Mouse (Mus musculus): ENCODE measurements at regions not wholly inside any gene's neighbourhood (a gene's known extent, or its start where the extent isn't known, plus 50 kb on each side); places are given as distances from the start of the nearest gene placed in this dataset.
"Not testable (repeated sequence)": the region's sequence is repeated elsewhere in the genome, so short reads cannot be mapped to it uniquely, and the experiment has no call there.

GRCm38 (mm10) chr10:7390239-7391091 lies 83.0 kb downstream of the Ulbp1 start:
- no peaks in the 10 kb centered on the region for H3K9me3 ChIP-seq (ENCODE audit: control insufficient read depth, low read length)
- no peak overlapping the region for H3K27ac ChIP-seq (ENCODE audit: low read length)
- H3K36me3 ChIP-seq (ENCODE audit: control insufficient read depth, insufficient read depth, low read length), result no peaks in the 10 kb centered on the region
- ATAC-seq, result peak; percentile 75
- H3K4me3 ChIP-seq (ENCODE audit: low read length), result peak overlapping the region; percentile 65
- peak overlapping the region; percentile 63 for H3K9ac ChIP-seq (ENCODE audit: low read depth, low read length)
- peaks cover 5% of the 10 kb centered on the region for H3K4me1 ChIP-seq (ENCODE audit: control insufficient read depth, insufficient read depth, low read length)
- peak overlapping the region; percentile 99 for H3K4me2 ChIP-seq (ENCODE audit: low read depth, low read length)
- 7% methylated on average over 48 of the region's 49 CpGs for WGBS
- peaks cover 24% of the 10 kb centered on the region for H3K27me3 ChIP-seq (replicated peaks; ENCODE audit: control insufficient read depth, insufficient read depth, low read length)

GRCm38 (mm10) chr10:7358791-7359190 lies 114.6 kb downstream of the Ulbp1 start:
- not testable (repeated sequence) for H3K4me1 ChIP-seq (ENCODE audit: control insufficient read depth, insufficient read depth, low read length); H3K27ac ChIP-seq (ENCODE audit: low read length); H3K27me3 ChIP-seq (replicated peaks; ENCODE audit: control insufficient read depth, insufficient read depth, low read length); H3K9ac ChIP-seq (ENCODE audit: low read depth, low read length); H3K4me2 ChIP-seq (ENCODE audit: low read depth, low read length); H3K9me3 ChIP-seq (ENCODE audit: control insufficient read depth, low read length); H3K4me3 ChIP-seq (ENCODE audit: low read length); H3K36me3 ChIP-seq (ENCODE audit: control insufficient read depth, insufficient read depth, low read length); ATAC-seq
- 48% methylated on average over 3 of the region's 3 CpGs for WGBS

DNA sequence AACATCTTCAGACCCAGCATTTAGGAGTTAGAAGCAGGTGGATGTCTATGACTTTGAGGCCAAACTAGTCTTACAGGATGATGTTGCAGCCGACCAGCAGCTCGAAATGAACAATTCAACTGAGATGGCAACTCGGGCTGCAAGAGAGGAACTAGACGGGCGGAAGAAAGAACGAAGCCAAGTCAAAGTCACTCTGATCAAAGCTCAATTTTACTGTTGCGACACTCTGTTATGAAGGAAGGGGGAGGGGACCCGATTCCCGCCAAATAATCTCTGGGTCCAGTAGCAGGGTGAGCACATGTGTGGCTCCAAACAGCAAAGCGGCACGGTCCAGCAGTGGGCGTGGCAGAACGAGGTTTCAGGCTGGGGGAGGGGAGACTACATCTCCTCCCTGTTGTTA lies 129.1 kb downstream of the Ulbp1 start:
- not testable (repeated sequence) for H3K9me3 ChIP-seq (ENCODE audit: control insufficient read depth, low read length); H3K4me1 ChIP-seq (ENCODE audit: control insufficient read depth, insufficient read depth, low read length); H3K9ac ChIP-seq (ENCODE audit: low read depth, low read length); H3K27ac ChIP-seq (ENCODE audit: low read length); H3K36me3 ChIP-seq (ENCODE audit: control insufficient read depth, insufficient read depth, low read length); H3K4me3 ChIP-seq (ENCODE audit: low read length); H3K27me3 ChIP-seq (replicated peaks; ENCODE audit: control insufficient read depth, insufficient read depth, low read length); ATAC-seq; H3K4me2 ChIP-seq (ENCODE audit: low read depth, low read length)
- WGBS, result 95% methylated on average over 13 of the region's 13 CpGs

DNA sequence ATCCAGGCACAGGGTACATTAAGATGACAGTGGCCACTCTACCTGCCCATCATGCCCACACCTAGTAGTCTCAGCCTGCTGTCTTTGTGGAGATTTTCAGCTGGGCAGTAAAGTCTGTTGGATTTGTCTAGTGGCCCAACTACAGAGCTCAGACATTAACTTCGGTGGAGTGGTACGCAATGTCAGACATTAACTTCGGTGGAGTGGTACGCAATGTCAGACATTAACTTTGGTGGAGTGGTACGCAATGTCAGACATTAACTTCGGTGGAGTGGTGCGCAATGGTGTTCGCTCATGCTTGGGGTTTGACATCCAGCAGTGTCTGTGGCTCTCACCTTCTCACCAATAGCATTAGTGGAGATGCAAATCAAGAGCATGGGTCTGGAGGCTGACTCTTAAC lies 129.7 kb downstream of the Ulbp1 start:
- not testable (repeated sequence) for H3K36me3 ChIP-seq (ENCODE audit: control insufficient read depth, insufficient read depth, low read length); H3K4me3 ChIP-seq (ENCODE audit: low read length); H3K27me3 ChIP-seq (replicated peaks; ENCODE audit: control insufficient read depth, insufficient read depth, low read length); ATAC-seq; H3K4me2 ChIP-seq (ENCODE audit: low read depth, low read length); H3K27ac ChIP-seq (ENCODE audit: low read length); H3K4me1 ChIP-seq (ENCODE audit: control insufficient read depth, insufficient read depth, low read length); H3K9me3 ChIP-seq (ENCODE audit: control insufficient read depth, low read length); H3K9ac ChIP-seq (ENCODE audit: low read depth, low read length)
- 96% methylated on average over 8 of the region's 8 CpGs for WGBS

GRCm38 (mm10) chr10:7333077-7333747 lies 121.2 kb upstream of the Cnksr3 start:
- H3K4me1 ChIP-seq (ENCODE audit: control insufficient read depth, insufficient read depth, low read length), result no peaks in the 10 kb centered on the region
- peak; percentile 85 for ATAC-seq
- no peaks in the 10 kb centered on the region for H3K9me3 ChIP-seq (ENCODE audit: control insufficient read depth, low read length)
- no peak overlapping the region for H3K27ac ChIP-seq (ENCODE audit: low read length)
- no peak overlapping the region for H3K9ac ChIP-seq (ENCODE audit: low read depth, low read length)
- H3K27me3 ChIP-seq (replicated peaks; ENCODE audit: control insufficient read depth, insufficient read depth, low read length), result no peaks in the 10 kb centered on the region
- no peaks in the 10 kb centered on the region for H3K36me3 ChIP-seq (ENCODE audit: control insufficient read depth, insufficient read depth, low read length)
- no peak overlapping the region for H3K4me2 ChIP-seq (ENCODE audit: low read depth, low read length)
- H3K4me3 ChIP-seq (ENCODE audit: low read length), result no peak overlapping the region
- 40% methylated on average over 11 of the region's 11 CpGs for WGBS

- H3K9me3 ChIP-seq (ENCODE audit: control insufficient read depth, low read length), result no peaks in the 10 kb centered on the region
- no peaks in the 10 kb centered on the region for H3K4me1 ChIP-seq (ENCODE audit: control insufficient read depth, insufficient read depth, low read length)
- H3K27ac ChIP-seq (ENCODE audit: low read length), result no peak overlapping the region
- no peak overlapping the region for H3K4me3 ChIP-seq (ENCODE audit: low read length)
- 32% methylated on average over 3 of the region's 3 CpGs for WGBS
- no peaks in the 10 kb centered on the region for H3K27me3 ChIP-seq (replicated peaks; ENCODE audit: control insufficient read depth, insufficient read depth, low read length)
- no peak overlapping the region for H3K4me2 ChIP-seq (ENCODE audit: low read depth, low read length)
- H3K9ac ChIP-seq (ENCODE audit: low read depth, low read length), result no peak overlapping the region
- no peaks in the 10 kb centered on the region for H3K36me3 ChIP-seq (ENCODE audit: control insufficient read depth, insufficient read depth, low read length)
- no peak for ATAC-seq
These were observed 116.2 kb upstream of the Cnksr3 start for GRCm38 (mm10) chr10:7328262-7328661.

GRCm38 (mm10) chr10:7327046-7327445 lies 115.0 kb upstream of the Cnksr3 start:
- 81% methylated on average over 3 of the region's 3 CpGs for WGBS
- not testable (repeated sequence) for H3K4me3 ChIP-seq (ENCODE audit: low read length)

GRCm38 (mm10) chr10:7325074-7325473 lies 113.0 kb upstream of the Cnksr3 start:
- 49% methylated on average over 4 of the region's 4 CpGs for WGBS
- no peaks in the 10 kb centered on the region for H3K27me3 ChIP-seq (replicated peaks; ENCODE audit: control insufficient read depth, insufficient read depth, low read length)
- no peak for ATAC-seq
- H3K9me3 ChIP-seq (ENCODE audit: control insufficient read depth, low read length), result no peaks in the 10 kb centered on the region
- no peak overlapping the region for H3K4me2 ChIP-seq (ENCODE audit: low read depth, low read length)
- H3K4me3 ChIP-seq (ENCODE audit: low read length), result no peak overlapping the region
- H3K27ac ChIP-seq (ENCODE audit: low read length), result no peak overlapping the region
- no peaks in the 10 kb centered on the region for H3K4me1 ChIP-seq (ENCODE audit: control insufficient read depth, insufficient read depth, low read length)
- H3K36me3 ChIP-seq (ENCODE audit: control insufficient read depth, insufficient read depth, low read length), result no peaks in the 10 kb centered on the region
- no peak overlapping the region for H3K9ac ChIP-seq (ENCODE audit: low read depth, low read length)

More at GRCm38 (mm10) chr10:7327046-7327445, 115.0 kb upstream of the Cnksr3 start:
- H3K9ac ChIP-seq (ENCODE audit: low read depth, low read length); H3K4me1 ChIP-seq (ENCODE audit: control insufficient read depth, insufficient read depth, low read length); H3K4me2 ChIP-seq (ENCODE audit: low read depth, low read length); H3K27me3 ChIP-seq (replicated peaks; ENCODE audit: control insufficient read depth, insufficient read depth, low read length); H3K9me3 ChIP-seq (ENCODE audit: control insufficient read depth, low read length); H3K36me3 ChIP-seq (ENCODE audit: control insufficient read depth, insufficient read depth, low read length); ATAC-seq; H3K27ac ChIP-seq (ENCODE audit: low read length): not testable (repeated sequence)

DNA sequence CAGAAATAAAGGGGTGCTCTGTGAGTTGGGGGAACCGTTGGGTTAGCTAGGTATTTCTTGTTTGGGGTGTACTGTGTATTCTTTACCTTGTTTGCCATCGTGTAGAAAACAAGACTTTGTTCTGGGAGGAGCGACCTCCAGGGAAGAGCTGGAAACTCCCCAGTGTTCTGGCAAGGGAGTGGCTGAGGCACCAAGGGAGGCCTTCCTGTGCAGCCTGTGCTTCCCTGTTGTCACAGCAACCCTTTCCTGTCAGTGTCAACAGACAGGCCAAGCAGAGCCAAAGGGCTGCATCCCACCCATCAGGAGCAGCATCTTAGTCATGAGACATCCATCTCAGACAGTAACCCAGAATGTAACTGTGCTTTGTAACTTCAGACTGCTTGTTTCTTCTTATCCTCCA lies 111.2 kb upstream of the Cnksr3 start:
- H3K9me3 ChIP-seq (ENCODE audit: control insufficient read depth, low read length), result no peaks in the 10 kb centered on the region
- H3K27ac ChIP-seq (ENCODE audit: low read length), result no peak overlapping the region
- no peaks in the 10 kb centered on the region for H3K27me3 ChIP-seq (replicated peaks; ENCODE audit: control insufficient read depth, insufficient read depth, low read length)
- WGBS, result 37% methylated on average over 3 of the region's 3 CpGs
- no peak for ATAC-seq
- H3K9ac ChIP-seq (ENCODE audit: low read depth, low read length), result no peak overlapping the region
- H3K4me3 ChIP-seq (ENCODE audit: low read length), result no peak overlapping the region
- H3K4me2 ChIP-seq (ENCODE audit: low read depth, low read length), result no peak overlapping the region
- no peaks in the 10 kb centered on the region for H3K4me1 ChIP-seq (ENCODE audit: control insufficient read depth, insufficient read depth, low read length)
- no peaks in the 10 kb centered on the region for H3K36me3 ChIP-seq (ENCODE audit: control insufficient read depth, insufficient read depth, low read length)
